Mouse (Mus musculus) skeletal muscle tissue, adult 2 months (tissue): ENCODE data around the gene Otop3.

Source experiments
- DNase-seq: peaks from one replicate; pipeline ENCODE4 v3.0.0-alpha.2; 2012; ENCODE audit warnings: low read depth, low spot score

Gene Otop3

GRCm38 (mm10) chr11:115318245-115319027 is 16.1 kb upstream of the Otop3 start:
- DNase-seq = no peak

- peak; percentile 52 for DNase-seq
These were observed 14.7 kb upstream of the Otop3 start for GRCm38 (mm10) chr11:115319704-115320383.

GRCm38 (mm10) chr11:115321906-115322693 is 12.4 kb upstream of the Otop3 start, which contains the start of gene Ush1g:
TSS of gene Ush1g (minus strand) at chr11:115322041.
- peak; percentile 49 for DNase-seq

- no peak for DNase-seq
These were observed 11.2 kb upstream of the Otop3 start for GRCm38 (mm10) chr11:115323354-115323753.

GRCm38 (mm10) chr11:115326730-115327129 is 7.8 kb upstream of the Otop3 start:
- DNase-seq = no peak

- DNase-seq = no peak
These were observed 5.2 kb upstream of the Otop3 start for GRCm38 (mm10) chr11:115329339-115329738.

GRCm38 (mm10) chr11:115335223-115335622 is 692 bp downstream of the Otop3 start:
- DNase-seq = no peak

GRCm38 (mm10) chr11:115336115-115336514 is 1.6 kb downstream of the Otop3 start:
- no peak for DNase-seq

GRCm38 (mm10) chr11:115337350-115337749 is 2.8 kb downstream of the Otop3 start:
- no peak for DNase-seq

- no peak for DNase-seq
These were observed 3.3 kb downstream of the Otop3 start for GRCm38 (mm10) chr11:115337826-115338225.

- DNase-seq = no peak
These were observed 6.7 kb downstream of the Otop3 start for GRCm38 (mm10) chr11:115341246-115341645.

- DNase-seq = no peak
These were observed 7.3 kb downstream of the Otop3 start for GRCm38 (mm10) chr11:115341866-115342265.

GRCm38 (mm10) chr11:115344967-115345366 is 10.4 kb downstream of the Otop3 start:
- no peak for DNase-seq

- no peak for DNase-seq
These were observed 11.0 kb downstream of the Otop3 start for GRCm38 (mm10) chr11:115345515-115345914.

- no peak for DNase-seq
These were observed 14.2 kb downstream of the Otop3 start for GRCm38 (mm10) chr11:115348681-115349248.

GRCm38 (mm10) chr11:115349976-115350375 is 15.4 kb downstream of the Otop3 start:
- no peak for DNase-seq

GRCm38 (mm10) chr11:115353375-115353774 is 18.8 kb downstream of the Otop3 start:
- DNase-seq = no peak

GRCm38 (mm10) chr11:115354183-115354582 is 19.7 kb downstream of the Otop3 start:
- peak; percentile 71 for DNase-seq

- peak; percentile 56 for DNase-seq
These were observed 23.9 kb downstream of the Otop3 start for GRCm38 (mm10) chr11:115358468-115358867.

- DNase-seq = no peak
These were observed 24.8 kb downstream of the Otop3 start for GRCm38 (mm10) chr11:115359293-115359692.

GRCm38 (mm10) chr11:115359726-115360125 is 25.2 kb downstream of the Otop3 start:
- DNase-seq = no peak

GRCm38 (mm10) chr11:115364136-115364535 is 29.6 kb downstream of the Otop3 start:
- no peak for DNase-seq
